Mouse (Mus musculus): ENCODE data around the gene Ankdd1b.

Ankdd1b gene

GRCm38 (mm10) chr13:96407040-96407439 is 64.0 kb downstream of the Ankdd1b start:
- peak; percentile 61 for DNase-seq (ENCODE audit: low spot score)

- DNase-seq (ENCODE audit: low spot score): no peak
Observed at GRCm38 (mm10) chr13:96405518-96405917, 65.5 kb downstream of the Ankdd1b start.

- DNase-seq (ENCODE audit: low spot score): peak; percentile 38
Observed at GRCm38 (mm10) chr13:96401251-96401650, 69.7 kb downstream of the Ankdd1b start.

- DNase-seq (ENCODE audit: low spot score): peak; percentile 61
Observed at GRCm38 (mm10) chr13:96389301-96389700, 81.7 kb downstream of the Ankdd1b start.

- DNase-seq (ENCODE audit: low spot score): peak; percentile 99
Observed at GRCm38 (mm10) chr13:96388042-96388888, 82.7 kb downstream of the Ankdd1b start, which contains the start of gene Poc5. Poc5 (plus strand) TSS chr13:96388294.

GRCm38 (mm10) chr13:96377883-96378282 is 93.1 kb downstream of the Ankdd1b start:
- no peak for DNase-seq (ENCODE audit: low spot score)

- DNase-seq (ENCODE audit: low spot score): no peak
Observed at GRCm38 (mm10) chr13:96376871-96377270, 94.1 kb downstream of the Ankdd1b start.

GRCm38 (mm10) chr13:96375519-96375918 is 95.5 kb downstream of the Ankdd1b start:
- DNase-seq (ENCODE audit: low spot score): no peak
